Mouse (Mus musculus) c-Kit-negative CD71-positive TER-119-positive erythroid progenitor cells, embryonic 14.5 days (primary cell): ENCODE measurements around the gene Jph2.

Experiments
- DNase-seq: peaks from one replicate; pipeline ENCODE4 v3.0.0-alpha.2; 2013; ENCODE audit warnings: low read depth, low spot score

The Jph2 gene

DNA sequence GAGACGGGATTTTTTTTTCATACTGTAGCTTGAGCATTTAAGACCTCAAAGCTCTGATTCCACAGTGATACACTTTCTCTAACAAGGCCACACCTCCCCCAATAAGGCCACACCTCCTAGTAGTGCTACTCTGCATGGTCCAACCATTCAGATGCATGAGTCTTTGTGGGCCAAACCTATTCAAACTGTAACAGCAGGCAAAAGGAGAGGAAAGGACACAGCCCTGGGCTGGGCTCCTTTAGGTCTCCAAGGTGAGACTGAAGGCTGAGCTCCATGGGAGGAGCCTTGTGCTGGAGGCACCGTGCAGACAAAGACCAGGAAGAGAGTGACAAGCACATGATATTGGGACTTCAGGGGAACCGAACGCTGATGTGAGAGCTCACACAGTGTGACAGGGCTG, 80.5 kb downstream of the Jph2 start:
- no peak for DNase-seq

DNA sequence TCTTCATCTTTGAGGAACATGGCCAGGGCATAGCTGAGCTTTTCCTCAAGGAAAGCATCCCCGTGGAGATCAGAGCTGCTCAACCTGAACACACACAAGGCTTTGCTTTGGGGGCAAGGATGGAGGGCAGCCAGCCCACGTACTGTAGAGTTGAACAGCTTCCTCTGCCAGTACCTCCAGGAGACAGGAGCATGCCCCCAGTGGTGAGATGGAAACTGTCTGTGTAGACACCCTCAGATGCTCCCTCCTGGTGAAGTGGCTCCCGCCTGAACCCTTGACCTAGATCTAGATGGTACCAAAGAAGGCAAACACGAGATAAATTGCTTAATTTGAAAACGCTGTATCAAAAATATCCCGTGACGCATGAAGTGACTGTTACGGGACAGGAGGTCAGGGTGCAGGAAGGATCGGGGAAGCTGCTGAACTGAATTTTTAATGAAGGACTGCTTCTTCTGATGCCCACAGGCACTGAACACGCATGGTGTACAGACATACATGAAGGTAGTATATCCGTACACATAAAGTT, 87.6 kb downstream of the Jph2 start:
- DNase-seq: no peak

DNA sequence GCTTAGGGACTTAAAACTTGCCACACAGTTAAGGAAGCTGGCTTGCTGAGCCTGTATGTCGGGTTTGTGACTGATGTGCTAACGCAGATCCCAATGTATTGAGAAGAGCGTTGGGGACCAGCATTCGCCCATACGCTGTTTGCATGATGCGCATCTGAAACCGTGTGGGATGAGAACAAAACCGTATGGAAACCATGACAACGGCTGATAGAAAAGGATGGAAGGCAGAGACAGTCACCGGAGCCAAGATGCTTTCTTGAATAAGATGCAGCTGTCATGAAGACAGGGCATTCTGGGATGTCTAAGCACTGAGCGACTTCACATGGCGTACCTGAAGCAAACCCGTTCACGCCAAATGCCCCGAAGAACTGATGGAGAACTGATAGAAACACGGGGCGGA, 88.4 kb downstream of the Jph2 start:
- no peak for DNase-seq

DNA sequence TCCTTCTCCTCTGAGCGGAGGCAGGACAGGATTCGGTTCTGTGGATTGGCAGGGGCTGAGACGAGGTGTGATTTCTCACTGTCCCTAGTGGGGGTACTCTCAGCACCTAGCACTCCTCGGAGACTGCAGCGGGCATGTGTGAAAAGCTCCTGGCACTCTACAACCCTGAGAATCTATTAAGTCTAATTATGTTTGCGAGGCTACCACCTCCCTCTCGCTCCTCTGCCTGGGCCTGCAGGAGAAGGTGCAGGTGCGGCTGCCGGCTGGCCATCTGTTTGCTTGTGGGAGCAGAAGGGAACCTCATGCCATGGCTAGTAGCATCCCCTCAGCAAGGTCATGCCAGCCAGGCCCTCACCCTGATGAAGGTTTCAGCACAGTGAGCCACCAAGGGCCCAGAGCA, 94.8 kb downstream of the Jph2 start:
- DNase-seq: no peak

DNA sequence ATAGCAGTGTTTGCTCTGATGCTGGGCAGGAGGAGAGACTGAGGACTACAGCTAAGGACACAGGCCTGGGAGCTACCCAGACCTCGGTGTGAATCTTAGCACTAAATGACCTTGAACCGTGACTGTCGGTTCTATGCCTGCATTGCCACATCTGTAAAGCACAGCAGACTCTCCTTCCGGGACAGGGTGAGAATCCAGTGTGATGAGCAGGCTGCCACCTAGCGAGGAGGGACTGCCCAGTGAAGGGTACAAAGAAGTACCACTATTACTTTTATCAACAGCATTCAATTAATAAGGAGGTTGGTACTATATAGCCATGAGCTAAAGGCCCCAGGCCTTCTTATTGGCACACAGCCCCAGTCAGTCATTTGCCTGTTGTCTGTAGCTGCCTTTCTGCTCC, 96.2 kb downstream of the Jph2 start:
- DNase-seq: no peak

DNA sequence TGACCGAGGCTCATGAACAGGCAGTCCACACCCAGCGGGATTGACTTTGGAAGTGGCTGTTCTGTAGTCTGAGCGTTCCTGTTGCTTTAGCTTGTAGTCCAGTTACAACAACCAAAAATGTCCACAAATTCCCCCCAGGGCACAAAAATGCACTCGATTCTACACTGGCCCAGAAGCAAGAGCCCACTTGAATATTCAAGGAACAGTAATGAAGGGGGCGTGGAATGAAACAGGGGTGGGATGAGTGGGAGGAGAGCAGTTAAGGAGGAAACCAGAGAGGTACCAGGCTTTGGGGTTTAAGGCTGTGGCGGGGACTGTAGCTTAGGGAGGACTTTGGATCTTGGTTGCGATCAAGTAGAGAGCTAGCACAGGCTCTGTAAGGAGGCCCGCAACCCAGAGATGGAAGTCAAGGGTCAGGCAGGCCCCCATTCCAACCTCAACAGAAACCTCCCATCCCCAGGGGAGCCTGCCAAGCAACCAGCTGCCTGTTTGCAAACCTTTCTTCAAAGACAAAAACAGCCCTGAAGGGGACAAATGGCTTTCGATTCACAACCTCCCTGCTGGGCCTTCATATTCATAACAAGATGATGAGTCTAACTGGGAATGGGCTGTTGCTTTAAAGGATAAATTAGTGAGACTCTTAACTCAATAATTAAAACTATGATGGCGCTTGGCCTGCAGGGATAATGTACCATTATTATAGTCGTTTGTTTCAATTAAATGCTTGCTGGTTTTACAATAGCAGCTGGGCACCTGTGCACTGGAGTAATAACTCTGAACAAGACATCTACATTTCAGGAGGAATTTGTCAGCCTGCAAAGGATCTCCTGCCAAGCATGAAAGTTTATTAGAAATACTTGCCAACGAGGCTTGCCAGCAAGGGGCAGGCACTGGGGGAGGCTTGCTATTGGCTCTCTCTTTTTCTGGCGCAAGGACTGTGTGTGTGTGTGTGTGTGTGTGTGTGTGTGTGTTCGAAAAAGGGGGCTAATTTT, 97.4 kb downstream of the Jph2 start:
- no peak for DNase-seq

DNA sequence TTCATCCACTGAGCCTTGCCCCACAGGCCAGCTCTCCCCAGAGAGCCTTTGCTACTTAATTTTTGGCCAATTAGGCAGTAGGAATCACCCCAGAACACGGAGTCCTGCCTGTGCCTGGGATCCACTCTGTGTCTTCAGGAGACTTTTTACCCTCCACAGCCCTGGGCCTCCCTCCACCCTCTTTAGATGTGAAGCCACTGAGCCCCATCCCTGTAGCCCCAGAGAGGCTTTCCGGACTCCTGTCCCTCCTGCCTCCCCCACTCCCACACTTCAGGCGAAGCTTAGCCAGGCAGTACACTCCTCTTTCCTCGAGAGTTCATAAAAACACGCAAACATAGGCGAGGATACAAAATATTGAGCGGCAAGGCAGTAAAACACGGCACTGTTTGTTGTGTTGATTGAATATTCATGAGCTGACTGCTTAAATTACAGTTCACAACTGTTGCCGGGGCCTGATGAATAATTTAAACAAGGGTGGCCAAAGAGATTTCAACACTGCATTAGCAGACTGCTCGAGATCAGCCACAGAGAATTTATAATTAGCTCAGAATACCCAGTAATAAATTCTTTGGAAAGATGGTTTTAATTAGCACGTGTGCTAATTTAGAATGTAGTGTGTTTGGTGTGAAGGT, 100.7 kb downstream of the Jph2 start:
- no peak for DNase-seq

DNA sequence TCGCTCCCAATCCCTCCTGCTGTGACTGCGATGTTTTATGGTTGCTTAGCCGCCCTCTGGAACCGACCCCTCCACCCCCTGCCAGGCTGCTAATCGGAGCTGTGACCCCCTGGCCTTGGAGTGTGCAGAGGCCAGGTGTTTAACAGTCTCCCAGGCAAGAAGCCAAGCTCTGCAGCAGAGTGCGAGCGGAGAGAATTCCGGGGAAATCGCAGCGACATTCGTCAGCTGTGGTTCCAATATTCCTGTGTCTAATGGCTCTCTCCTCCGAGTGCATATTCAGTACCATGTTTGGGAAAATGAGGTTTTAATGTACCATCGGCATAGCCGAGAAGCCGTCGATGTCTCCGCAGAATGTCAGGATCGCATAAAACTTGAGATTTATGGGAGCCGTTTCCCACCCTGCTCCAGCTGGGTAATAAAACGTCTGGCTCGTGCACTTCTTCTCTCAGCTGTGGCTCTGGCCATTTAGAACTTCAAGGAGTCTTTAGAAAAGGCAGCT, 108.9 kb downstream of the Jph2 start:
- no peak for DNase-seq
